Mouse (Mus musculus) cortical plate, adult 2 months (tissue): ENCODE data around the gene Fgf23.

Source experiments
- CTCF ChIP-seq: fragments of 200-500 bp; IDR thresholded peaks from 2 replicates; pipeline ENCODE4 v1.5.1; 2011; ENCODE audit warnings: mild to moderate bottlenecking, control low read depth, low read length; ENCODE audit not compliant: insufficient read depth; ENCODE audit errors: extremely low read depth
- POLR2A ChIP-seq: fragments of 200-500 bp; IDR thresholded peaks from 2 replicates; pipeline ENCODE4 v1.6.1; 2011; ENCODE audit warnings: mild to moderate bottlenecking, low read length, control low read depth; ENCODE audit not compliant: insufficient read depth; ENCODE audit errors: extremely low read depth

- TF ChIP-seq POLR2A (no peak), CTCF (no peak)
These were observed 7.9 kb upstream of the Fgf23 start for GRCm38 (mm10) chr6:127064815-127065214.
